Mouse (Mus musculus): ENCODE measurements around the gene Krtap16-1.

Gene Krtap16-1

DNA sequence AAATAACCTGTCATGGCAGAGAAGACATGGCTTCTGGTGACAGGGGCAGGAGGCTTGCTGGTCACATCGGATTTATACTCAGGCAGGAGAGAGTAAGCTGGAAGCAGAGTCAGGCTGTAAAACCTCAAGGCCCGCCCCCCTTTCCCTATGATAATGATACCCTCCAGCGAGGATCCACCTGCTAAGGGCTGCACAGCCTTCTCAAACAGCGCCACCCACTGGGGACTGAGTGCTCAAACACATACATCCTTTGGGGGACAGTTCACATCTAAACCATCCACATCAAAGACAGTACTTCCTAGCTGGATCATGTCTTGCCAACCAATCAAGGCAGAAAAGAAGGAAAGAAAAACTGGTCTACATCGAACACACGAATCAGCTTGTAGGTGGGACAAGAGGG is 22.2 kb downstream of the Krtap16-1 start:
- in situ Hi-C loops (cut with MboI, MseI): no loop called here

DNA sequence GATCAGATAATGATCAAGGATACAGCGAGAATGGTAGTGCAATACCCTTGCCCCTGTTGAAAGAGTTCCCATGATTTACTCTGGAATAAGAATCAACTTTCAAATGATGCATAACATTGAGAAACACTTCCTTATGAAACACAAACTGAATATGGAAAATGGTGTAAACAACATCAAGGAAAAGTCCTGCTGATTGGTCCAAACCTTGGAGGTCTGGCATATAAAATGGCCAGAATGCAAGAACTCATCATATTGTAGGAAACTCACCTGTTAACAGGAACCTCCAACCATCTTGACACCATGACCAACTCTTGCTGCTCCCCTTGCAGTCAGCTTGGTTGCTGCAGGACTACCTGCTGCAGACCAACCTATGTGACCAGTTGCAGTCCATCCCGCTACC is 38.2 kb downstream of the Krtap16-1 start, which contains the start of gene Krtap9-5:
Krtap9-5 (plus strand) TSS at position 301 of the 400 bp plus-strand sequence.
- in situ Hi-C loops (cut with MboI, MseI): no loop called here

DNA sequence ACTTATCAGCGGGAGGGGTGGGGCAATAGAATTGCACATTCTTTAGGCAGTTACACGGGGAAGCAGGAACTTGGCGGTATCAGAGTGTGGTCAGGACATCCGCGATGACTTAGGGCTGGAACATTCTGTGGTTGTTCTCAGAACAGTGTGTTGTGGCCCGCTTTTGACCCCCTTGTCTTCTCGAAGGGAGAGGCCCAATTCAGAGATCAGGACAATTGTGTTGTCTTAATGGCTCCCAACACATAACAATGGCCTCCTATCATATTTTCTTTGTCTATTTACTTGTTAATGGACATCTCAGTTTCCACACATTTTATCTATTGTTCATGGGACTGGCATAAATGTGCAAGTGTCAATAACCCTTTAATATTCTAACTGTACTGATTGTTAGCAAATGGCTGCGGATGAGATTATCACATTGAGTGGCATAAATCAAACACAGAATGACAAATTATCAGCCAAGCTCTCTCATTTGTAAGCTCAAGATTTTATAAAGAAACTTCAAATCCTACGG is 48.6 kb downstream of the Krtap16-1 start:
- in situ Hi-C loops (cut with MboI, MseI): no loop called here

DNA sequence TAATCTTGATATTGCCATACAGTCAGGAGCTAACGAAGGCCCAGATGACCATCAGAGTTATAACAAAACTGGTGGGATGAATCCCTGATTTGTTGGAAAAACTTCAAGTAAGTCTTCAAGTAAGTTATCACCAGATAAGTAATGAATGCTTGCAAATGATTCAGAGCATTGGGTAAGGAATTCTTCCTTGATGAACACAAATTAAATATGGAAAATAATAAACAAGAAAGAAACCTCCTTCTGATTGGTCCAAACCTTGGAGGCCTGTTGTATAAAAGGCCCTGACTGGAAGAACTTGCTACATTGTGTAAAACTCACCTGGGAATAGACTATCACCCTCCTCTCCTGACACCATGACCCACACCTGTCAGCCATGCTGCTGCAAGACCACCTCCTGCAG is 50.4 kb downstream of the Krtap16-1 start, which contains the start of gene Krtap31-2:
Krtap31-2 (plus strand) TSS at position 301 of the 400 bp plus-strand sequence.
- in situ Hi-C loops (cut with MboI, MseI): no loop called here
